Mouse (Mus musculus) kidney, embryonic 16.5 days (tissue): Measurements from ENCODE around the gene Prmt2. TPM values are rescaled to one million over a fixed set of nuclear protein-coding genes. Genes with fewer than 3 reads are reported as not detected.

Experiments
- ATAC-seq: fragments of 200-750 bp; cut with Nextera tagmentation; 2 replicates; pipeline ENCODE4 v1.8.0; 2017; ENCODE audit warnings: moderate TSS enrichment; ENCODE audit not compliant: low FRiP score, low TSS enrichment
- H3K27ac ChIP-seq: fragments of 300-500 bp; sonication (generic); 2 replicates; pipeline ENCODE4 v1.5.1; 2014; ENCODE audit warnings: low read length
- H3K27me3 ChIP-seq: fragments of 300-500 bp; sonication (generic); 2 replicates; pipeline ENCODE4 v1.6.1; 2014; ENCODE audit warnings: low read length, control low read depth, mixed read lengths; ENCODE audit not compliant: insufficient read depth
- H3K36me3 ChIP-seq: fragments of 300-500 bp; sonication (generic); 2 replicates; pipeline ENCODE4 v1.6.1; 2014; ENCODE audit warnings: low read length, control low read depth, mixed read lengths; ENCODE audit not compliant: insufficient read depth
- H3K4me1 ChIP-seq: fragments of 300-500 bp; sonication (generic); 2 replicates; pipeline ENCODE4 v1.6.1; 2014; ENCODE audit warnings: low read length, control low read depth, mixed read lengths; ENCODE audit not compliant: insufficient read depth
- H3K4me2 ChIP-seq: fragments of 300-500 bp; sonication (generic); replicated peaks from 2 replicates; pipeline ENCODE4 v1.6.1; 2014; ENCODE audit warnings: low read depth, low read length
- H3K4me3 ChIP-seq: fragments of 300-500 bp; sonication (generic); 2 replicates; pipeline ENCODE4 v1.5.1; 2014; ENCODE audit warnings: mild to moderate bottlenecking, low read length
- H3K9ac ChIP-seq: fragments of 300-500 bp; sonication (generic); replicated peaks from 2 replicates; pipeline ENCODE4 v1.6.1; 2014; ENCODE audit warnings: low read length
- H3K9me3 ChIP-seq: fragments of 300-500 bp; sonication (generic); 2 replicates; pipeline ENCODE4 v1.6.1; 2016; ENCODE audit warnings: low read length, control low read depth
- WGBS: fragments of 180-500 bp; shearing (Covaris S2); extraction: QIAGEN DNeasy Blood & Tissue Kit; methylation state at CpG from one replicate; pipeline ENCODE4 v1.1.7; 2014; 5-methylcytosine and 5-hydroxymethylcytosine counted together
- polyA plus RNA-seq: library from polyadenylated mRNA; unstranded; fragments of >200 nt; fragmentation: Nextera tagmentation; extraction: Ambion mirVana; gene quantifications from 2 replicates; pipeline ENCODE4 v1.2.1, GENCODE M21; 2015

Prmt2 gene
- 63.1 and 69.9 TPM in 2 replicates for polyA plus RNA-seq

DNA sequence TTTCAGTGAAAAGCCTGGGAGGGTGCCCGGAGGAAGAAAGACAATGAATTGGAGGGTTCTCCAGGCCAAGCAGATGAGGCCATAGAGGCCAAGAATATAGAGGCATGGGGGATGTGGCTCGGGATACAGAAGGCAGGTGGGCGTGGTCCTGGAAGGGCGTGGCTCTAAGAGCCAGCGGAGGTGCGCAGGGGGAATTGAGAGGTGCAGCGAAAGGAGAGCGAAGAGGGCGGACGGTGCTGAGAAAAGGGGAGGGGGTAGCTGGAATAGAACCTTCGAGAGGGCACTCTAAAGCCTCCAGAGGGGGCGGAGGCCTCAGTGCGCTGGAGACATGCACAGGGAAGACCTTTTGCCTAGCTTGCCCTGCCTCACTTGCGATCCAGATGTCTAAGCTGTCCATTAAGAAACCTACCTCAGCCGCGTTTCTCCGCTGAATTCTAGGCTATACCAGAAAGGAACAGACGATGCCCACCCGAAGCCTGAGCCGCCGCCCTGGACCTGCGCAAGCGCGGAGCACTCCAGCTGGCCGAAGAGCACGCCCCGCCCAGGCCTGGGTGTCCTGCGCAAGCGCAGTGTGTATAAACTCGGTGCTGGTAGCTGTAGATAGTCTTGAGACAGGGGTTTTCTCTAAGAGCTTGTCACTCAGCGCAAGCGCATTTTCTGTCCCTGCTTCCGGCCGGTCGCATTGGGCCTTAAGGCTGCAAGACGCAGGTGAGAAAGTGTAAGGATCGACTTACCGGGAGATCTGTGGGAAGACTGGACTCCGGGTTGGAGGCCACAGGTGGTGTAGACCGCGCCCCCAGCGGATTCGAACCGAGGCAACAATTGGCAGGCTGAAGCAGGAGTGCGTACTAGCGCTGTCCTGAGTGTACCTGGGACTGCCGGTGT, at the start of gene Prmt2:
Gene Prmt2 (minus strand): TSS at position 525 of the 885 bp plus-strand sequence.
- peak; percentile 98 for ATAC-seq
- peaks cover 11% of the 10 kb centered on the region; the same call in 1 of the 2 replicates for H3K4me1 ChIP-seq
- no peaks in the 10 kb centered on the region for H3K27me3 ChIP-seq
- H3K9me3 ChIP-seq, result no peaks in the 10 kb centered on the region
- H3K4me3 ChIP-seq, result peak within 1 kb of the TSS; percentile 72
- H3K9ac ChIP-seq, result peak within 1 kb of the TSS; percentile 74
- peak within 1 kb of the TSS; percentile 68 for H3K4me2 ChIP-seq
- H3K36me3 ChIP-seq, result no peaks in the 10 kb centered on the region
- under 1% methylated on average over 47 of the region's 47 CpGs for WGBS
- H3K27ac ChIP-seq, result peak within 1 kb of the TSS; percentile 87

GRCm38 (mm10) chr10:76278541-76279097, 41.0 kb upstream of the Prmt2 start:
- Histone ChIP-seq H3K27me3 (no peaks in the 10 kb centered on the region), H3K9ac (no peak overlapping the region), H3K9me3 (no peaks in the 10 kb centered on the region), H3K4me3 (no peak overlapping the region), H3K27ac (no peak overlapping the region), H3K4me2 (no peak overlapping the region), H3K36me3 (peaks cover 32% of the 10 kb centered on the region), H3K4me1 (no peaks in the 10 kb centered on the region)
- WGBS, result 65% methylated on average over 5 of the region's 5 CpGs
- ATAC-seq, result no peak

GRCm38 (mm10) chr10:76275256-76275655, 37.6 kb upstream of the Prmt2 start:
- Histone ChIP-seq H3K36me3 (peaks cover 39% of the 10 kb centered on the region), H3K4me1 (no peaks in the 10 kb centered on the region), H3K9ac (no peak overlapping the region), H3K4me3 (no peak overlapping the region), H3K27me3 (no peaks in the 10 kb centered on the region), H3K9me3 (no peaks in the 10 kb centered on the region), H3K4me2 (no peak overlapping the region), H3K27ac (no peak overlapping the region)
- no peak for ATAC-seq
- WGBS, result 80% methylated on average over 10 of the region's 10 CpGs

GRCm38 (mm10) chr10:76271238-76271637, 33.6 kb upstream of the Prmt2 start:
- no peak overlapping the region for H3K4me2 ChIP-seq
- peaks cover 38% of the 10 kb centered on the region for H3K36me3 ChIP-seq
- H3K9me3 ChIP-seq, result no peaks in the 10 kb centered on the region
- H3K9ac ChIP-seq, result no peak overlapping the region
- ATAC-seq, result no peak
- 44% methylated on average over 8 of the region's 8 CpGs for WGBS
- no peak overlapping the region for H3K27ac ChIP-seq
- no peaks in the 10 kb centered on the region for H3K4me1 ChIP-seq
- H3K27me3 ChIP-seq, result no peaks in the 10 kb centered on the region
- H3K4me3 ChIP-seq, result no peak overlapping the region

DNA sequence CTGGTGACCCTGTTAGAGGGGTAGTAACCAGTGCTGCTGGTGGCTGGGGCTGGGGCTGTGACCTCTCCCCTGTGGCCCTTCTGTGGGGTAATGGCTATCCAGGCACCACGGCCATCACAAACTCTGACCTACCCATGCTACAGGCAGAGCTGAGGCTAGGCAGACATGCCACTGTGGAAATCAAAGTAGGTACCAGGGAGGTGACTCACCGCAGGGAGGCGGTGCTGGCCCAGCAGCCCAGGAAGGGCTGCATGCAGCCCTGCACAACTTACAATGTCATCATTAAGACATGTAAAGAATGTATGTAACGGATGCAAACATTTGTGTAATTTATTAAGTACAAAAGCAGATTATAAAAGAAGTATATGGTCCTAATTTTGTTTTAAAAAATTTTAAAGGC, 24.8 kb upstream of the Prmt2 start:
- peaks cover 23% of the 10 kb centered on the region for H3K36me3 ChIP-seq
- no peaks in the 10 kb centered on the region for H3K9me3 ChIP-seq
- no peak for ATAC-seq
- H3K4me3 ChIP-seq, result no peak overlapping the region
- H3K9ac ChIP-seq, result no peak overlapping the region
- 0 out of 2 replicates have a peak, but pooled peaks cover 5% of the 10 kb centered on the region for H3K4me1 ChIP-seq
- no peak overlapping the region for H3K4me2 ChIP-seq
- no peak overlapping the region for H3K27ac ChIP-seq
- WGBS, result 67% methylated on average over 4 of the region's 4 CpGs
- no peaks in the 10 kb centered on the region for H3K27me3 ChIP-seq

DNA sequence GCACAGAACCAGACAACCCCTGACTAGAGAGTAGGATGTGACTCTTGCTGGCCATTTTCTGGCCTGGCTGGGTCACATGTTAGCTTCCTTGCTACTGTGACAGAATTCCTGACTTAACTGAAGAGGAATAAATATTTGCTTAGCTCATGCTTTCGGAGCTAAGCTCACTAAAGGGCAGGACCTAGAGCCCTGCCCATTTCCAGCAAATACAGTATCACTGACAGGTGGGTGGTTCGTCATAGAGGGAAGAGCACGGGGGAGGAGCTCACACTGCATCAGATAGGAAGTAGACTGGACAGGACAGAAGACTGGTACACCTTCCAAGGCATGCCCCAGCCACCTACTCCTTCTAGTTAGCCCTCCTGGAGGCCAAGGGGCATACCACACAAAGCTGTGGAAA, 23.8 kb upstream of the Prmt2 start:
- no peak overlapping the region for H3K27ac ChIP-seq
- ATAC-seq, result no peak
- no peaks in the 10 kb centered on the region for H3K9me3 ChIP-seq
- no peak overlapping the region for H3K4me2 ChIP-seq
- no peak overlapping the region for H3K4me3 ChIP-seq
- H3K9ac ChIP-seq, result no peak overlapping the region
- WGBS, result 57% methylated on average over 3 of the region's 3 CpGs
- H3K27me3 ChIP-seq, result no peaks in the 10 kb centered on the region
- 0 out of 2 replicates have a peak, but pooled peaks cover 5% of the 10 kb centered on the region for H3K4me1 ChIP-seq
- H3K36me3 ChIP-seq, result peaks cover 23% of the 10 kb centered on the region

- no peak overlapping the region for H3K4me2 ChIP-seq
- H3K4me3 ChIP-seq, result no peak overlapping the region
- 54% methylated on average over 11 of the region's 11 CpGs for WGBS
- ATAC-seq, result no peak; the same call in 1 of the 2 replicates
- no peaks in the 10 kb centered on the region for H3K9me3 ChIP-seq
- no peaks in the 10 kb centered on the region for H3K27me3 ChIP-seq
- H3K27ac ChIP-seq, result no peak overlapping the region
- H3K9ac ChIP-seq, result no peak overlapping the region
- H3K4me1 ChIP-seq, result 0 out of 2 replicates have a peak, but pooled peaks cover 5% of the 10 kb centered on the region
- peaks cover 14% of the 10 kb centered on the region for H3K36me3 ChIP-seq
Measured at GRCm38 (mm10) chr10:76260358-76261059, 22.8 kb upstream of the Prmt2 start.

DNA sequence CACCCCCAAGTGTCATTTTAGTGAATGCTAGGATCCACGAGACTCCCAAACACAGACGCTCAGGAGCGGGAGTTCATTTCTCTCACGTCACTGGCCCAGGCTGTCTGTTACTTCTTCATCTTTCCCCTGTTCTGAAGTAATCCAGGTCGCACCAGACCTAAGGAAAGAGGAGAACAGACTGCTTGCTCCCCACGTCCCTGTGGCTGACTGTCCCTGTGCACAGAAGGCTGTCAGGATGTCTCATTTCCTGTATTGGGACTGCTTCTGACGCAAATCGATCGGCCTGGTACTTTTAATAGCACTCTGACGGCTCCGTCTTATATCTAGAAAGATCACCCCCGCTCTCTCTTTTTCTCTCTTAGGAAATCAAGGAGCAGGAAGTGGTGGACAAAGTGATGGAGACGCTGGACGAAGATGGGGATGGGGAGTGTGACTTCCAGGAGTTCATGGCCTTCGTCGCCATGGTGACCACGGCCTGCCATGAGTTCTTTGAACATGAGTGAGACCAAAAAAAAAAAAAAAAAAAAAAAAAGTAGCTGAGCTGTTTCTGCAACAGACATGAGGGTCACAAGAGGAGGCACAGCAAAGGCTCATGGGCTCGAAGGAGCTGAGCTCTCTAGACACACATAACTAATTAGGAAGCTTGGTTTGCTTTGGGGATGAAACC, 22.0 kb upstream of the Prmt2 start:
- Histone ChIP-seq H3K4me3 (no peak overlapping the region), H3K27ac (no peak overlapping the region), H3K36me3 (0 out of 2 replicates have a peak, but pooled peaks cover 7% of the 10 kb centered on the region), H3K4me2 (no peak overlapping the region), H3K4me1 (0 out of 2 replicates have a peak, but pooled peaks cover 5% of the 10 kb centered on the region), H3K9ac (no peak overlapping the region), H3K9me3 (no peaks in the 10 kb centered on the region), H3K27me3 (no peaks in the 10 kb centered on the region)
- no peak for ATAC-seq
- 68% methylated on average over 18 of the region's 18 CpGs for WGBS

DNA sequence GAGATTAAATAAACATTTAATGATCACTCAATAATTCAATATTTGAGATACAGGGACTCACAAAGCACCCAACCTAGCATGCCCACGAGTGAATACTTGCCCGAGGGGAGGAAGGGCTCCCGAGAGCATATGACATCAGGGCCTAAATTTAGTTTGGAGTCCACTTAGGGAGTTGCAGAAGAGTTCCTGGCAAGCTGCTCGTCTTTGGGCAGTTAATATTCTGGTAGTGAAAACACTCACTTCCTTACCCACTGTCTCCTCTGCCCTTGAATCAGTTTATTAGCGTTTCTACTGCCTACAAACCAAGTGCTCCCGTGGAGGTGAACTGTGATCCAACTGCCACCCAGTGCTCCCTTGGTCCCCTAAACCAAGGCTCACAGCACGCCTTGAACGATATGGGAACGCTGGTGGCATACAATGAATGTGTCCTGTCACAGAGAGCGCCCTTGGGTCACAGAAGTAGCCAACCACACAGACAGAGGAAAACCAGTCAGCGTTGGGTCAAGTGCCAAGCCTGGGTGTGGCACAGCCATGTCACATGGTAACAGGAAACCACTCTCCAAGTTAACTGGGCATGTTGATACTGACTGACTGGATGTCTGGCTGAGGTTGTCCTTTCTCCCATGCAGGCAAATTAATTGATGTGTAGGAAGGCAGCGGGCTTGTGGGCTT, 20.2 kb upstream of the Prmt2 start:
- Histone ChIP-seq H3K9ac (no peak overlapping the region), H3K4me1 (peaks cover 9% of the 10 kb centered on the region; the same call in 1 of the 2 replicates), H3K4me2 (no peak overlapping the region), H3K27ac (no peak overlapping the region), H3K27me3 (no peaks in the 10 kb centered on the region), H3K9me3 (no peaks in the 10 kb centered on the region), H3K4me3 (no peak overlapping the region), H3K36me3 (no peaks in the 10 kb centered on the region)
- WGBS, result 66% methylated on average over 12 of the region's 12 CpGs
- no peak for ATAC-seq
